Mouse (Mus musculus): ENCODE results near the gene Map1b. TPM values are rescaled to one million over a fixed set of nuclear protein-coding genes. Genes with fewer than 3 reads are reported as not detected.

The Map1b gene
- polyA plus RNA-seq, 1 experiment from 2014 or later = 1,223 TPM

- H3K4me3 ChIP-seq = no peak overlapping the region
- no peaks in the 10 kb centered on the region for H3K9me3 ChIP-seq
- H3K27me3 ChIP-seq (replicated peaks) = no peaks in the 10 kb centered on the region
- no peak overlapping the region for H3K27ac ChIP-seq
- no peak for ATAC-seq (ENCODE audit: low FRiP score, low read depth)
- H3K4me1 ChIP-seq = peaks cover 13% of the 10 kb centered on the region; the same call in 1 of the 2 replicates
- 76% methylated on average over 7 of the region's 7 CpGs for WGBS
- H3K4me2 ChIP-seq (replicated peaks) = no peak overlapping the region
- H3K9ac ChIP-seq = no peak overlapping the region
- no peaks in the 10 kb centered on the region for H3K36me3 ChIP-seq
Measured at GRCm38 (mm10) chr13:99387901-99388811, 128.2 kb downstream of the Map1b start.

- no peak overlapping the region for H3K4me2 ChIP-seq (replicated peaks)
- no peak for ATAC-seq (ENCODE audit: low FRiP score, low read depth)
- 92% methylated on average over 7 of the region's 7 CpGs for WGBS
Measured at GRCm38 (mm10) chr13:99386341-99386740, 130.0 kb downstream of the Map1b start.

GRCm38 (mm10) chr13:99385911-99386310 lies 130.4 kb downstream of the Map1b start:
- Histone ChIP-seq H3K27me3 (replicated peaks) (no peaks in the 10 kb centered on the region), H3K4me2 (replicated peaks) (no peak overlapping the region), H3K36me3 (no peaks in the 10 kb centered on the region), H3K27ac (no peak overlapping the region), H3K9ac (no peak overlapping the region), H3K4me1 (peaks cover 13% of the 10 kb centered on the region; the same call in 1 of the 2 replicates), H3K4me3 (no peak overlapping the region), H3K9me3 (no peaks in the 10 kb centered on the region)
- WGBS = 80% methylated on average over 6 of the region's 6 CpGs
- ATAC-seq (ENCODE audit: low FRiP score, low read depth) = no peak

More at GRCm38 (mm10) chr13:99386341-99386740, 130.0 kb downstream of the Map1b start:
- no peak overlapping the region for H3K4me3 ChIP-seq
- no peaks in the 10 kb centered on the region for H3K9me3 ChIP-seq
- no peaks in the 10 kb centered on the region for H3K36me3 ChIP-seq
- H3K27ac ChIP-seq = no peak overlapping the region
- H3K9ac ChIP-seq = no peak overlapping the region
- no peaks in the 10 kb centered on the region for H3K27me3 ChIP-seq (replicated peaks)
- peaks cover 13% of the 10 kb centered on the region; the same call in 1 of the 2 replicates for H3K4me1 ChIP-seq

GRCm38 (mm10) chr13:99384555-99385203 lies 131.7 kb downstream of the Map1b start:
- ATAC-seq (ENCODE audit: low FRiP score, low read depth) = no peak

GRCm38 (mm10) chr13:99382373-99382772 lies 134.0 kb downstream of the Map1b start:
- H3K36me3 ChIP-seq = no peaks in the 10 kb centered on the region
- no peak overlapping the region for H3K4me2 ChIP-seq (replicated peaks)
- no peak overlapping the region for H3K4me3 ChIP-seq
- no peaks in the 10 kb centered on the region for H3K27me3 ChIP-seq (replicated peaks)
- H3K4me1 ChIP-seq = peaks cover 2% of the 10 kb centered on the region; the same call in 1 of the 2 replicates
- H3K27ac ChIP-seq = no peak overlapping the region
- ATAC-seq (ENCODE audit: low FRiP score, low read depth) = no peak
- no peaks in the 10 kb centered on the region for H3K9me3 ChIP-seq
- 66% methylated on average over 6 of the region's 6 CpGs for WGBS
- no peak overlapping the region for H3K9ac ChIP-seq

More at GRCm38 (mm10) chr13:99384555-99385203, 131.7 kb downstream of the Map1b start:
- Histone ChIP-seq H3K27ac (no peak overlapping the region), H3K4me2 (replicated peaks) (no peak overlapping the region), H3K27me3 (replicated peaks) (no peaks in the 10 kb centered on the region), H3K4me3 (no peak overlapping the region), H3K9me3 (no peaks in the 10 kb centered on the region), H3K4me1 (peaks cover 13% of the 10 kb centered on the region; the same call in 1 of the 2 replicates), H3K36me3 (no peaks in the 10 kb centered on the region), H3K9ac (no peak overlapping the region)
- WGBS = 75% methylated on average over 7 of the region's 7 CpGs

GRCm38 (mm10) chr13:99378223-99378622 lies 138.1 kb downstream of the Map1b start:
- ATAC-seq (ENCODE audit: low FRiP score, low read depth) = no peak

GRCm38 (mm10) chr13:99377055-99377454 lies 139.3 kb downstream of the Map1b start:
- ATAC-seq (ENCODE audit: low FRiP score, low read depth) = no peak
- WGBS = 91% methylated on average over 6 of the region's 6 CpGs
- no peak overlapping the region for H3K27ac ChIP-seq

More at GRCm38 (mm10) chr13:99378223-99378622, 138.1 kb downstream of the Map1b start:
- Histone ChIP-seq H3K4me2 (replicated peaks) (no peak overlapping the region), H3K9me3 (no peaks in the 10 kb centered on the region), H3K4me1 (peaks cover 8% of the 10 kb centered on the region; the same call in 1 of the 2 replicates), H3K27ac (no peak overlapping the region), H3K36me3 (no peaks in the 10 kb centered on the region), H3K9ac (no peak overlapping the region), H3K4me3 (no peak overlapping the region), H3K27me3 (replicated peaks) (no peaks in the 10 kb centered on the region)
- 100% methylated on average over 1 of the region's 1 CpGs for WGBS

GRCm38 (mm10) chr13:99375550-99375949 lies 140.8 kb downstream of the Map1b start:
- WGBS = 42% methylated on average over 6 of the region's 6 CpGs
- no peaks in the 10 kb centered on the region for H3K9me3 ChIP-seq
- ATAC-seq (ENCODE audit: low FRiP score, low read depth) = peak; percentile 61; the same call in 1 of the 2 replicates

More at GRCm38 (mm10) chr13:99377055-99377454, 139.3 kb downstream of the Map1b start:
- Histone ChIP-seq H3K27me3 (replicated peaks) (no peaks in the 10 kb centered on the region), H3K4me2 (replicated peaks) (no peak overlapping the region), H3K36me3 (no peaks in the 10 kb centered on the region), H3K9ac (no peak overlapping the region), H3K9me3 (no peaks in the 10 kb centered on the region), H3K4me3 (no peak overlapping the region), H3K4me1 (peaks cover 10% of the 10 kb centered on the region; the same call in 1 of the 2 replicates)

GRCm38 (mm10) chr13:99374191-99374590 lies 142.1 kb downstream of the Map1b start:
- Histone ChIP-seq H3K9ac (no peak overlapping the region), H3K27me3 (replicated peaks) (no peaks in the 10 kb centered on the region), H3K36me3 (no peaks in the 10 kb centered on the region; the same call in 1 of the 2 replicates), H3K4me3 (no peak overlapping the region), H3K9me3 (no peaks in the 10 kb centered on the region), H3K4me2 (replicated peaks) (no peak overlapping the region), H3K27ac (no peak overlapping the region), H3K4me1 (peaks cover 10% of the 10 kb centered on the region; the same call in 1 of the 2 replicates)
- 79% methylated on average over 4 of the region's 4 CpGs for WGBS
- ATAC-seq (ENCODE audit: low FRiP score, low read depth) = no peak

More at GRCm38 (mm10) chr13:99375550-99375949, 140.8 kb downstream of the Map1b start:
- no peaks in the 10 kb centered on the region for H3K36me3 ChIP-seq
- H3K4me3 ChIP-seq = no peak overlapping the region
- no peak overlapping the region for H3K9ac ChIP-seq
- H3K4me1 ChIP-seq = peaks cover 10% of the 10 kb centered on the region; the same call in 1 of the 2 replicates
- no peak overlapping the region for H3K27ac ChIP-seq
- no peak overlapping the region for H3K4me2 ChIP-seq (replicated peaks)
- no peaks in the 10 kb centered on the region for H3K27me3 ChIP-seq (replicated peaks)

- H3K4me2 ChIP-seq (replicated peaks) = no peak overlapping the region
- no peak for ATAC-seq (ENCODE audit: low FRiP score, low read depth)
- peaks cover 10% of the 10 kb centered on the region; the same call in 1 of the 2 replicates for H3K4me1 ChIP-seq
- no peak overlapping the region for H3K4me3 ChIP-seq
- no peak overlapping the region for H3K27ac ChIP-seq
- no peaks in the 10 kb centered on the region for H3K27me3 ChIP-seq (replicated peaks)
- H3K9me3 ChIP-seq = no peaks in the 10 kb centered on the region
- H3K36me3 ChIP-seq = no peaks in the 10 kb centered on the region; the same call in 1 of the 2 replicates
- no peak overlapping the region for H3K9ac ChIP-seq
- 74% methylated on average over 7 of the region's 7 CpGs for WGBS
Measured at GRCm38 (mm10) chr13:99373684-99374083, 142.7 kb downstream of the Map1b start.

Measured in neural tube, embryonic 12.5 days (tissue).